Mouse (Mus musculus) neural tube, embryonic 15.5 days (tissue): Measurements from ENCODE around the gene 2210011C24Rik. TPM values are rescaled to one million over a fixed set of nuclear protein-coding genes. Genes with fewer than 3 reads are reported as not detected.

ENCODE experiments used
- ATAC-seq: fragments of 200-750 bp; cut with Nextera tagmentation; 2 replicates; pipeline ENCODE4 v1.8.0; 2017; ENCODE audit warnings: mild to moderate bottlenecking, moderate TSS enrichment, moderate library complexity; ENCODE audit not compliant: low FRiP score
- H3K27ac ChIP-seq: fragments of 300-500 bp; sonication (generic); replicated peaks from 2 replicates; pipeline ENCODE4 v1.5.1; 2015; ENCODE audit warnings: mild to moderate bottlenecking, inconsistent platforms
- H3K27me3 ChIP-seq: fragments of 300-500 bp; sonication (generic); replicated peaks from 2 replicates; pipeline ENCODE4 v1.6.1; 2015; ENCODE audit warnings: inconsistent platforms
- H3K36me3 ChIP-seq: fragments of 300-500 bp; sonication (generic); 2 replicates; pipeline ENCODE4 v1.6.1; 2015; ENCODE audit warnings: inconsistent platforms
- H3K4me1 ChIP-seq: fragments of 300-500 bp; sonication (generic); 2 replicates; pipeline ENCODE4 v1.6.1; 2015; ENCODE audit warnings: inconsistent platforms
- H3K4me2 ChIP-seq: fragments of 300-500 bp; sonication (generic); 2 replicates; pipeline ENCODE4 v1.6.1; 2015; ENCODE audit warnings: inconsistent platforms, mild to moderate bottlenecking, moderate library complexity
- H3K4me3 ChIP-seq: fragments of 300-500 bp; sonication (generic); replicated peaks from 2 replicates; pipeline ENCODE4 v1.5.1; 2015; ENCODE audit warnings: mild to moderate bottlenecking, inconsistent platforms
- H3K9ac ChIP-seq: fragments of 300-500 bp; sonication (generic); replicated peaks from 2 replicates; pipeline ENCODE4 v1.6.1; 2015; ENCODE audit warnings: mild to moderate bottlenecking, inconsistent platforms
- H3K9me3 ChIP-seq: fragments of 300-500 bp; sonication (generic); replicated peaks from 2 replicates; pipeline ENCODE4 v1.6.1; 2016; ENCODE audit warnings: inconsistent platforms
- WGBS: fragments of 180-500 bp; shearing (Covaris S2); methylation state at CpG from one replicate; pipeline ENCODE4 v1.1.7; 2015; ENCODE audit warnings: mixed read lengths; 5-methylcytosine and 5-hydroxymethylcytosine counted together
- microRNA counts: library from miRNA; unstranded; fragments of <30 nt; microRNA quantifications from one replicate; lab custom pipeline; 2016
- microRNA-seq: library from miRNA; unstranded; fragments of <30 nt; microRNA quantifications from one replicate; pipeline ENCODE4, GENCODE M21; 2017
- polyA plus RNA-seq: library from polyadenylated mRNA; unstranded; fragments of >200 nt; fragmentation: Nextera tagmentation; extraction: Ambion mirVana; gene quantifications from 2 replicates; pipeline ENCODE4 v1.2.1, GENCODE M21; 2015

The 2210011C24Rik gene
- polyA plus RNA-seq, 1 experiment from 2014 or later = 0.69 TPM

- peak; percentile 99 for ATAC-seq
- Histone ChIP-seq H3K27ac (peak within 1 kb of the TSS; percentile 89), H3K27me3 (no peaks in the 10 kb centered on the region), H3K9me3 (no peaks in the 10 kb centered on the region), H3K4me2 (peak within 1 kb of the TSS; percentile 93), H3K4me1 (peaks cover 36% of the 10 kb centered on the region), H3K4me3 (peak within 1 kb of the TSS; percentile 93), H3K36me3 (no peaks in the 10 kb centered on the region), H3K9ac (peak within 1 kb of the TSS; percentile 98)
- under 1% methylated on average over 69 of the region's 94 CpGs for WGBS
Observed at GRCm38 (mm10) chr8:83972150-83973120, 39.5 kb downstream of the 2210011C24Rik start, which contains the start of gene Prkaca. Prkaca (plus strand) TSS chr8:83972993.

DNA sequence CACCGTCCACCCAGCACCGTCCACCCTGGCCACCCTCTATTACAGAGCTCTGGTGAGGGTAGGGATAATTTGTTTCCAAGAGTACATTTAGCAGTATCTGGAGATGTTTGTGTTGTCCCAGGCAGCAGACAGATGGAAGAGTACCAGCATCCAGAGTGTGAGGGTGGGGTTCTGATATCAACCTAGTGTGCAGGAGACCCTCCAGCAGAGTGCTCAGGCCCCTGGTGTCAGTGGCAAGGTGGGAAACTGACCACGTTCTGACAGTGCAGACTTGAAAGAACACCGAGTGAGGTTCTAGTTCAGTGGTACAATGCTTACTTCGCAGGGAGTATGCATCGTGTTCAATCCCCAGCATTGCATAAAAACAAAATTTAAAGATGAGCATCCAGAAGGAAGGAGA is 40.3 kb downstream of the 2210011C24Rik start:
- no peak for ATAC-seq
- Histone ChIP-seq H3K9me3 (no peaks in the 10 kb centered on the region), H3K36me3 (no peaks in the 10 kb centered on the region), H3K4me1 (peaks cover 28% of the 10 kb centered on the region), H3K9ac (peak overlapping the region; percentile 84), H3K4me2 (peak overlapping the region; percentile 73), H3K27ac (no peak overlapping the region; the same call in 1 of the 2 replicates), H3K4me3 (peak overlapping the region; percentile 93), H3K27me3 (no peaks in the 10 kb centered on the region)
- WGBS = 71% methylated on average over 6 of the region's 6 CpGs

DNA sequence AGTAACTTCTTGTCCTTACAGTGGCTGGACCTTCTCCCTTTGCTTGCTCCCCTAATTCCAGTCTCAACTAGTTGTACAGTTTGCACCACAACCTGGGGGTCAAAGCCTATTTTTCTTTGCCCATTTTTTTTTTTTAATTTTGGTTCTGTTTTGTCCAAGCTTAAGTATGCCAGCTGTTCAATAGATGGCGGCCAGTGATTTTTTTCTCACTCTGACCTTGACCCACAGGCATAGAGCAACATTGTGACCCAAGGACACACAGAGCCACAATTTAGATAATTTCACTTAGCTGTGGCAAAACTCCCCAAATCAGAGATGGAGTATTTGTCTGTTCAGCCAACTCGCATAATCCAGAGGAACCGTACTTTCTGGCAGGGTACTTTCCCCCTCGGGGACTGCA is 40.9 kb downstream of the 2210011C24Rik start:
- Histone ChIP-seq H3K4me1 (peaks cover 25% of the 10 kb centered on the region), H3K27me3 (no peaks in the 10 kb centered on the region), H3K9me3 (no peaks in the 10 kb centered on the region), H3K4me3 (no peak overlapping the region), H3K9ac (no peak overlapping the region), H3K4me2 (no peak overlapping the region), H3K27ac (no peak overlapping the region), H3K36me3 (no peaks in the 10 kb centered on the region)
- ATAC-seq = no peak
- WGBS = 93% methylated on average over 4 of the region's 4 CpGs

DNA sequence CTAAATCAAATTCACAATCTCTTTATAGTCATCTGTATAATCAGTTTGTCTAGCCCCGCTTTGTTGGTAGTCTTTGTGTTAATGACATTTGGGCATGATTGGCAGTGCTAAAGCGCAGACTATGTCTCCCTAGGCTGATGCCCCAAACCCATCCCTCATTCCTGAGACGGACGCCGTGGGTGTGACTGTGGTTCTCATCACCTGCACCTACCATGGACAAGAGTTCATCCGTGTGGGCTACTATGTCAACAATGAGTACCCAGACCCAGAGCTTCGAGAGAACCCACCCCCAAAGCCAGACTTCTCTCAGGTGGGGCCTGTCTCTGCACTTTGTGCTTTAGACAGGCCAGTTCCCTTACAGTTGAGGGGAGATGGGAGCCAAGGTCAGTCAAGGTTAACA is 44.3 kb downstream of the 2210011C24Rik start:
- Histone ChIP-seq H3K27ac (no peak overlapping the region), H3K27me3 (no peaks in the 10 kb centered on the region), H3K4me1 (peaks cover 8% of the 10 kb centered on the region), H3K9ac (no peak overlapping the region), H3K4me2 (no peak overlapping the region), H3K36me3 (no peaks in the 10 kb centered on the region), H3K4me3 (no peak overlapping the region), H3K9me3 (no peaks in the 10 kb centered on the region)
- WGBS = 95% methylated on average over 7 of the region's 7 CpGs
- no peak for ATAC-seq

GRCm38 (mm10) chr8:83964015-83964765 is 47.8 kb downstream of the 2210011C24Rik start:
- ATAC-seq = no peak
- Histone ChIP-seq H3K4me1 (no peaks in the 10 kb centered on the region), H3K27ac (no peak overlapping the region), H3K9me3 (no peaks in the 10 kb centered on the region), H3K27me3 (no peaks in the 10 kb centered on the region), H3K4me2 (no peak overlapping the region), H3K9ac (no peak overlapping the region), H3K4me3 (no peak overlapping the region), H3K36me3 (no peaks in the 10 kb centered on the region)
- 92% methylated on average over 5 of the region's 5 CpGs for WGBS

MicroRNAs within 50 kb of the gene (microRNA counts, 519-probe panel; counts per million panel counts)
- not detected for microRNA mmu-miR-1199 (lab: Ali Mortazavi, UCI)

Small RNAs within 50 kb of the gene (microRNA-seq; reads per million reads assigned to microRNA genes)
- gene Mir1199 (not detected), gene Mir8111 (0.52 reads per million)

Other genes with a start within 250 kb of the 2210011C24Rik start
- 43.0 and 54.1 TPM in 2 replicates for gene Adgrl1, start 112.1 kb downstream of the 2210011C24Rik start, polyA plus RNA-seq
- gene Gm10644, start 57.0 kb downstream of the 2210011C24Rik start, polyA plus RNA-seq = 1.1 TPM in 2 replicates
- gene Asf1b, start 56.7 kb downstream of the 2210011C24Rik start, polyA plus RNA-seq = 8.0 and 24.4 TPM in 2 replicates
- 234 and 256 TPM in 2 replicates for gene Prkaca, start 39.2 kb downstream of the 2210011C24Rik start, polyA plus RNA-seq
- gene Samd1, start 14.5 kb downstream of the 2210011C24Rik start, polyA plus RNA-seq = 7.9 and 8.4 TPM in 2 replicates
- gene 1700067K01Rik, start 10.7 kb downstream of the 2210011C24Rik start, polyA plus RNA-seq = 0.82 and 1.2 TPM in 2 replicates
- 14.1 and 17.0 TPM in 2 replicates for gene Palm3, start 9.3 kb upstream of the 2210011C24Rik start, polyA plus RNA-seq
- gene Il27ra, start 30.4 kb upstream of the 2210011C24Rik start, polyA plus RNA-seq = 0.37 and 1.7 TPM in 2 replicates
- 1.0 and 1.4 TPM in 2 replicates for gene Rln3, start 32.8 kb upstream of the 2210011C24Rik start, polyA plus RNA-seq
- 1.4 and 1.8 TPM in 2 replicates for gene Gm10643, start 53.0 kb upstream of the 2210011C24Rik start, polyA plus RNA-seq
- gene Rfx1, start 54.7 kb upstream of the 2210011C24Rik start, polyA plus RNA-seq = 8.7 and 9.5 TPM in 2 replicates
- 18.5 and 21.6 TPM in 2 replicates for gene Dcaf15, start 92.6 kb upstream of the 2210011C24Rik start, polyA plus RNA-seq
- 0.47 and 0.49 TPM in 2 replicates for gene Podnl1, start 113.8 kb upstream of the 2210011C24Rik start, polyA plus RNA-seq
- gene Cc2d1a, start 135.8 kb upstream of the 2210011C24Rik start, polyA plus RNA-seq = 41.3 and 43.7 TPM in 2 replicates
- 2.0 and 2.6 TPM in 2 replicates for gene 4930432K21Rik, start 135.9 kb upstream of the 2210011C24Rik start, polyA plus RNA-seq
- 7.4 and 11.9 TPM in 2 replicates for gene Nanos3, start 173.0 kb upstream of the 2210011C24Rik start, polyA plus RNA-seq
- 14.8 and 16.0 TPM in 2 replicates for gene Zswim4, start 224.9 kb upstream of the 2210011C24Rik start, polyA plus RNA-seq
- 263 and 280 TPM in 2 replicates for gene D8Ertd738e, start 237.5 kb upstream of the 2210011C24Rik start, polyA plus RNA-seq
- 51.5 and 58.8 TPM in 2 replicates for gene Mri1, start 245.2 kb upstream of the 2210011C24Rik start, polyA plus RNA-seq